Mouse (Mus musculus): ENCODE measurements around the gene Map3k9. TPM values are rescaled to one million over a fixed set of nuclear protein-coding genes. Genes with fewer than 3 reads are reported as not detected.

Map3k9 gene
- polyA plus RNA-seq, 1 experiment from 2014 or later = 0.10 TPM

DNA sequence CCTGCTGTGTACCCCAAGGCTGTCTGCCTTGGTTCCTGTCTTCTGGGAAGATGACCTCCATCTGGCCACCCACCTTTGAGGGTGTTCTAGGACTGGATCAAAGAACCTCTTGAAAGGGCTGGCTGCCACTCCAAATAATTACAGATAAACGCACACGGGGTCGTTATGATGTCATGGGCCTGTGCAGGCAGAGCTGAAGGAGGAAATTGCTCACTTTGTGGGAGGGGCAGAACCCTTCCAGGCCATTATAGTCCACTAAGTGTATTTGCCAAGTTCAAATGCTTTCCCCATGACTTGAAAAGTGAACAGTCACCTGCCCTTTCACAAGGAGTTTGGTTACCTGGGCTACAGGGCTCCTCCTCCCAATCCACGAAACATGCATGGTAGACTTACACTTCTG, 83.0 kb downstream of the Map3k9 start:
- H3K9me3 ChIP-seq (replicated peaks) = no peaks in the 10 kb centered on the region
- 39% methylated on average over 4 of the region's 4 CpGs for WGBS (ENCODE audit: insufficient replicate concordance)

DNA sequence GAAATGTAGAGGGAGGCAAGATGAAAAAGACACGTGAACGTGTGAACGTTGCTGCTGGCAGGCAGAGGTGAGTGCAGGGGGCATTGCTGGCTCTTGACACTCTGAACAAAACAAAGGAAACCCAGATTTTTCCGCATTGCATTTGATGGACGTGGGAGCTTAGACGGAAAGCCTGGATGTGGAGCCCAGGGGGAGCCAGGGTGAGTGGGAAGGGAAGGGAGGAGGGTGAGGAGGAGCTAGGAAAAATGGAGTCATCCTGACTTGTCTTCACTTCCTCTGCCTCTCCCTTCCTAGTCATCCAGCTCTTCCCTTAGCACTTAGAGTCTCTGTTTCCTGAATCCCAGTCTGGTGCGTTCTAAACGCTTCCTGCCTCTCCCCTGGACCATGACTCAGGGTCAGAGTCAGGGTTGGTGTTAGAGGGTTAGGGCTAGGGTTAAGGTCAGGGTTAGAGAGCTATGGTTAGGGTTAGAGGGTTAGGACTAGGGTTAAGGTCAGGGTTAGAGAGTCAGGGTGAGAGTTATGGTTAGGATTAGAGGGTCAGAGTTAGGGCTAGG, 89.7 kb downstream of the Map3k9 start:
- WGBS (ENCODE audit: insufficient replicate concordance) = 17% methylated on average over 8 of the region's 8 CpGs
- Histone ChIP-seq H3K4me3 (replicated peaks) (no peak overlapping the region), H3K27me3 (0 out of 2 replicates have a peak, but pooled peaks cover 4% of the 10 kb centered on the region), H3K4me2 (no peak overlapping the region), H3K27ac (replicated peaks) (no peak overlapping the region), H3K4me1 (replicated peaks) (no peaks in the 10 kb centered on the region), H3K9me3 (replicated peaks) (no peaks in the 10 kb centered on the region), H3K9ac (no peak overlapping the region), H3K36me3 (replicated peaks) (no peaks in the 10 kb centered on the region)
- ATAC-seq (ENCODE audit: insufficient read depth) = no peak

More for the DNA sequence above, 83.0 kb downstream of the Map3k9 start:
- no peak for ATAC-seq (ENCODE audit: insufficient read depth)
- no peaks in the 10 kb centered on the region for H3K27me3 ChIP-seq
- no peak overlapping the region for H3K4me3 ChIP-seq (replicated peaks)
- no peaks in the 10 kb centered on the region for H3K4me1 ChIP-seq (replicated peaks)
- no peak overlapping the region for H3K9ac ChIP-seq
- H3K4me2 ChIP-seq = no peak overlapping the region
- no peaks in the 10 kb centered on the region for H3K36me3 ChIP-seq (replicated peaks)
- no peak overlapping the region for H3K27ac ChIP-seq (replicated peaks)

DNA sequence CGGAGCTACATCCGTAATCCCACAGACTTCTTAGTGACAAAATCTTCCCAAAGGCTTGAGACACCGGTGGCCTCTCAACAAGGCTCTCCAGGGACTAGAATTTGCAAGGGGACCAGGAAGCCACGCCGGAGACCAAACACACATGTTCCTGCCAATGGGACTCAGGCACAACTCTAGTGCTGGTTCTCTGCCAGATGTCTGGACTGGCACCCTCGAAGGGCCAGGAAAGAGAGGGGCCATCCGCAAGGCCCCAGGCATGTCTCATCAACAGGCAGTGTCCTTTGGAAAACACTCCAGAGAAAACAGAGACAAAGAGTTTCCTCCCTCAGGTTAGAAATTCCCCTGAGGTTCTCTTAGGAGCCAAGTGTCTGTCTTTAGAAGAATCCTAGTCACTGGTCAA, 90.2 kb downstream of the Map3k9 start:
- no peak overlapping the region for H3K4me3 ChIP-seq (replicated peaks)
- H3K4me2 ChIP-seq = no peak overlapping the region
- H3K9ac ChIP-seq = no peak overlapping the region
- H3K4me1 ChIP-seq (replicated peaks) = no peaks in the 10 kb centered on the region
- no peak overlapping the region for H3K27ac ChIP-seq (replicated peaks)
- 0 out of 2 replicates have a peak, but pooled peaks cover 4% of the 10 kb centered on the region for H3K27me3 ChIP-seq
- 60% methylated on average over 7 of the region's 7 CpGs for WGBS (ENCODE audit: insufficient replicate concordance)
- H3K36me3 ChIP-seq (replicated peaks) = no peaks in the 10 kb centered on the region
- no peaks in the 10 kb centered on the region for H3K9me3 ChIP-seq (replicated peaks)
- ATAC-seq (ENCODE audit: insufficient read depth) = no peak

DNA sequence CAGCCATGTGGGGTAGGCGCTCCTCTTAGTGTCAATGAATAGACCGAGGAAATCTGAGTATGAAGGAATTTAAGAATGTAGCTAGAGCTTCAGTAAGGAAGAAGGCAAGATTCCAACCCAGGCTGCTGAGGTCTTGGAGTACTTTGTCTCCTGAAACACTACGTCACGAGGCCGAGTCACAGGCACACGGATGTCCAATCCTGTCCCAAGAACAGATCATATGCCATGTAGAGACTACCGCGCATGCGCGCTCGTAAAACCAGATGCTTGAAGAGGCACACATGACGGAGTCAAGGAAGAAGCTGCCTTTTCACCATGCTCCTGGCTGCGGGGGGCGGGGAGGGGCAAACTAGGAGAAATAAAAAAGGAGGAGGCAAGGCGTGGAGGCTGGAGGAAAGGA, 90.9 kb downstream of the Map3k9 start:
- H3K4me3 ChIP-seq (replicated peaks) = no peak overlapping the region
- no peak for ATAC-seq (ENCODE audit: insufficient read depth)
- 77% methylated on average over 15 of the region's 15 CpGs for WGBS (ENCODE audit: insufficient replicate concordance)
- no peaks in the 10 kb centered on the region for H3K36me3 ChIP-seq (replicated peaks)
- H3K9ac ChIP-seq = no peak overlapping the region
- no peaks in the 10 kb centered on the region for H3K9me3 ChIP-seq (replicated peaks)
- H3K27ac ChIP-seq (replicated peaks) = no peak overlapping the region
- H3K4me2 ChIP-seq = no peak overlapping the region
- no peaks in the 10 kb centered on the region for H3K4me1 ChIP-seq (replicated peaks)
- H3K27me3 ChIP-seq = 0 out of 2 replicates have a peak, but pooled peaks cover 4% of the 10 kb centered on the region

DNA sequence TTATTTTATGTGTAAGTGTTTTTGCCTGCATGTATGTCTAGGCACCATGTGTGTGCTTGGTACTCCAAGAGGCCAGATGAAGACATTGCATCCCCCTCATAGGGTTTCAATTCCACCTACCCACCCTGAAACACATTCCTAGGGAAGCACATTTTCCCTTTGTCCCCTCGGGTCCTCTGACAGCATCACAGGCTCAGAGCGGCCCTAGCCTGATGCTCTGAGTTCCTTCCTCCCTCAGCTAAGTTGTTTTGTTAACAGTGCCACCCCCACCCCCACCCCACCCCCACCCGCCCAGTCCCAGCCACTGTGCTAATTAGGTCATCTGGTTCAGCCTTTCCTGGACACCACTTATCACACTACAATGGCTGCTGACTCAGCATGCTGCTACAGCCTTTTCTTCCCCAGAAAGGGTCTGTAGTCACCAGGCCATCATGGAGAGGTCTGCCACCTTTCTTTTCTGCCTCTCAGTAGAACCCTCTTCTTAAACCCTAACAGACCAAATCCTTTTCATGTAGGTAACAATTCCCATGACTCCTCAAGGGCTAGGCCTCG, 91.4 kb downstream of the Map3k9 start:
- Histone ChIP-seq H3K27me3 (0 out of 2 replicates have a peak, but pooled peaks cover 4% of the 10 kb centered on the region), H3K4me2 (no peak overlapping the region)
- ATAC-seq (ENCODE audit: insufficient read depth) = no peak

DNA sequence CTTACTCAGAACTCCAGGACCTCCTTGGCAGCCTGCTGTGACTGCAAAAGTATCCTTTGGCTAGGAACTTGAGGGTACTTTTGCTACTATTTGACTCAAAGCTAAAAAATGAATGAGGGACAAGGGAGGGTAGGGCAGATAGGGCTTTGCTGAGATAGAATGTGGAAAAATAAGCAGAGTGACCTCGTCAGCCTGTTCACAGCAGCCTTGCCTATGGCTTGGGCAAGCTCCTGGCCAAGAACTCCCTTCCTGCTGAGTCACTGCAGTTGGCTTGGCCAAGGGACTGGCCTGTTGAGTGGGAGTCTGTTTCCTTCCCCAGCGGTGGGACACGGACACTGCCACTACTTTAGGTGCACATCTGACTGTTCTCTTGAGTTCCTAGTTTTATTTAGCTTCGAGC, 92.4 kb downstream of the Map3k9 start:
- no peak for ATAC-seq (ENCODE audit: insufficient read depth)
- 0 out of 2 replicates have a peak, but pooled peaks cover 4% of the 10 kb centered on the region for H3K27me3 ChIP-seq
- H3K36me3 ChIP-seq (replicated peaks) = no peaks in the 10 kb centered on the region
- H3K4me2 ChIP-seq = no peak overlapping the region
- H3K27ac ChIP-seq (replicated peaks) = no peak overlapping the region
- H3K9me3 ChIP-seq (replicated peaks) = no peaks in the 10 kb centered on the region
- no peaks in the 10 kb centered on the region for H3K4me1 ChIP-seq (replicated peaks)
- WGBS (ENCODE audit: insufficient replicate concordance) = 38% methylated on average over 4 of the region's 4 CpGs
- H3K4me3 ChIP-seq (replicated peaks) = no peak overlapping the region
- no peak overlapping the region for H3K9ac ChIP-seq

More for the DNA sequence above, 91.4 kb downstream of the Map3k9 start:
- Histone ChIP-seq H3K4me3 (replicated peaks) (no peak overlapping the region), H3K9ac (no peak overlapping the region), H3K27ac (replicated peaks) (no peak overlapping the region), H3K36me3 (replicated peaks) (no peaks in the 10 kb centered on the region), H3K9me3 (replicated peaks) (no peaks in the 10 kb centered on the region), H3K4me1 (replicated peaks) (no peaks in the 10 kb centered on the region)
- 28% methylated on average over 4 of the region's 4 CpGs for WGBS (ENCODE audit: insufficient replicate concordance)

DNA sequence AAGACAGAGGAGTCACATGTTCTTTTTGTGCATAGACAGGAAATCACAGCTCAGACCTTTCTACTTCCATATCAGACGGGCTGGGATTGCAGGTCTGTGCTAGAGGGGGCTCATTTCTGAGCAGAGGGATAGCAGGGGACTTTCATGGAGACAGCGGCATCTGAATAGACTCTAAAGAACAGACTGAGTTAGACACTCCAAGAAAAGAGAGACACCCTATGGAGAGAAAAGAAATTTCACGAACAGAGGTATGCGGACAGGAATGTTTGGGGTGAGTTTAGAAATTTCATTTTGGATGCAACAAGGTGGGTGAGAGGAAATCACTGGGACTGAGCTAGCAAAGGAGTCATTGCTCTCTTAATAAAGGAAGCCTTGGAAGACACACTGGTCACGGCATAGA, 93.1 kb downstream of the Map3k9 start:
- H3K4me3 ChIP-seq (replicated peaks) = no peak overlapping the region
- H3K9ac ChIP-seq = no peak overlapping the region
- H3K4me2 ChIP-seq = no peak overlapping the region
- H3K27me3 ChIP-seq = 0 out of 2 replicates have a peak, but pooled peaks cover 4% of the 10 kb centered on the region
- H3K4me1 ChIP-seq (replicated peaks) = no peaks in the 10 kb centered on the region
- H3K36me3 ChIP-seq (replicated peaks) = no peaks in the 10 kb centered on the region
- H3K9me3 ChIP-seq (replicated peaks) = no peaks in the 10 kb centered on the region
- H3K27ac ChIP-seq (replicated peaks) = no peak overlapping the region
- 69% methylated on average over 5 of the region's 5 CpGs for WGBS (ENCODE audit: insufficient replicate concordance)
- no peak for ATAC-seq (ENCODE audit: insufficient read depth)

DNA sequence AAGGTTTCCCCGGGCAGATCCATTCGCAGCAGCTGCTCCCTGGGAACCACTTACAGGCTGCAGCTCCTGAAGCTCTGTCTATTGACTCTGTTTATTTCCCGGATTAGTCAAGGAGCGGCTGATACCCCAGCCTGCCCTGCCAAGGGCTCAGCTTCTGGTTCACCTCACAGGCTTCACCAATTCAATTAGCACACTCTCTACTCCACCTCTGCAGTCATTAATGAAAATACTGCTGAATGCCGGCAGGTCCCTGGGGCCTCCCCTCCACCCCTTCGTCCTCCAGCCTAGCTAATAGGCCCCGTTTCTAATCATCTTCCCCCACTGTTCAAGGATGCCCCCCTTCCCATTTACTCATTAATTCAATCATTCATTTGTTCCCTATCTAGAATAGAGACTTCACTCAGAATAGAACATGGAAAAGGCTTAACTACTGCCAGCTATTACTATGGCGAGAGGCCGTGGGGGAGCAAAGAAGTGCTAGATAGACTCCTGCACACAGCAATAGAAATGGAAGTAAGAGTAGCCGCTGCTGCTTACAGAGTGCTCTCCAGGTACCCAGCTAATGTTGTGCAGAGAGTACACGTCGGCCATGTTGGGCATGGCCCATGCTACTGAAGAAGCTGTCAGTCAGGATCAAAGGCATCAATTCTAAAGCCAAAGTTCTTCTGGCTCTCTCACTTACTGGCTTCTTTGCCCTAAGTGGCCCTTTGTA, 94.4 kb downstream of the Map3k9 start:
- Histone ChIP-seq H3K4me2 (no peak overlapping the region), H3K9ac (no peak overlapping the region), H3K36me3 (replicated peaks) (no peaks in the 10 kb centered on the region), H3K27me3 (0 out of 2 replicates have a peak, but pooled peaks cover 4% of the 10 kb centered on the region), H3K4me3 (replicated peaks) (no peak overlapping the region), H3K4me1 (replicated peaks) (no peaks in the 10 kb centered on the region), H3K9me3 (replicated peaks) (no peaks in the 10 kb centered on the region), H3K27ac (replicated peaks) (no peak overlapping the region)
- no peak for ATAC-seq (ENCODE audit: insufficient read depth)
- WGBS (ENCODE audit: insufficient replicate concordance) = 53% methylated on average over 12 of the region's 12 CpGs

DNA sequence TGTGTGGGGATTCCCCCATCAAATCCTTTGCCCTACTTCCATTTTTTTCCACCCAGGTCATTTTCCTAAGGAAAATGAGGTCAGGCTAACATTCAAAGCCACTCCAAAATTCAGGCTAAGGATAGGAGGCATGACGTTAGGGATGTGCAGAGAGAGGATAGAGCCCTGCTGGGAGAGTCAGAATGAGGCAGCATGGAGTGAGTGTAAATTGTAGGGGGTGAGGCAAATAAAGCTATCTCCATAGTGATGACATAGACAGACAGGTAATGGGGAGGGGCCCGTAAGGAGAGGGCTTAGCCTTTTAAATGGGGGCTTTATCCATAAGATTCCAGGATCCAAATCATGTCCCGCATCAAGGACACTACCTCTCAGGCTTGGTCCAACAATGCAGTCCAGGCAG, 95.0 kb downstream of the Map3k9 start:
- Histone ChIP-seq H3K9ac (no peak overlapping the region), H3K27ac (replicated peaks) (no peak overlapping the region), H3K4me1 (replicated peaks) (no peaks in the 10 kb centered on the region), H3K4me2 (no peak overlapping the region), H3K4me3 (replicated peaks) (no peak overlapping the region), H3K27me3 (0 out of 2 replicates have a peak, but pooled peaks cover 4% of the 10 kb centered on the region), H3K36me3 (replicated peaks) (no peaks in the 10 kb centered on the region), H3K9me3 (replicated peaks) (no peaks in the 10 kb centered on the region)
- WGBS (ENCODE audit: insufficient replicate concordance) = 60% methylated on average over 3 of the region's 3 CpGs
- no peak for ATAC-seq (ENCODE audit: insufficient read depth)

DNA sequence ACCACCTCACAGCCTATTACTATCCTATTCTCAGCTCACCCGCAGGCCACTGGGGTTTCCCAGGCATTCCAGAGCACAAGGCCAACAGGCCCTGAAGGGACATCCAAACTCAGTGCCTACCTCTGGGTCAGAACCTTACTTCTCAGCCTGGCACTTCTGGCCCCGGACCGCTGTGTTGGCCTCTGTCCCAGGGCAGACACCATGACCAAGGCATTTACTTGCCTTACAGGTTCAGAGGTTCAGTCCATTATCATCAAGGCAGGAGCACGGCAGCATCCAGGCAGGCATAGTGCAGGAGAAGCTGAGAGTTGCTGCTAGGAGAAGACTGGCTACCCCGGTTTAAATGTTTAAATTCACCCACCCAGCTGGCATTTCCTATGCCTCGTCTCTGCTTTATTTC, 96.9 kb downstream of the Map3k9 start:
- Histone ChIP-seq H3K27ac (replicated peaks) (no peak overlapping the region), H3K27me3 (no peaks in the 10 kb centered on the region), H3K9ac (no peak overlapping the region), H3K9me3 (replicated peaks) (no peaks in the 10 kb centered on the region), H3K4me1 (replicated peaks) (no peaks in the 10 kb centered on the region), H3K4me3 (replicated peaks) (no peak overlapping the region), H3K4me2 (no peak overlapping the region), H3K36me3 (replicated peaks) (no peaks in the 10 kb centered on the region)
- WGBS (ENCODE audit: insufficient replicate concordance) = 69% methylated on average over 6 of the region's 6 CpGs
- no peak for ATAC-seq (ENCODE audit: insufficient read depth)

DNA sequence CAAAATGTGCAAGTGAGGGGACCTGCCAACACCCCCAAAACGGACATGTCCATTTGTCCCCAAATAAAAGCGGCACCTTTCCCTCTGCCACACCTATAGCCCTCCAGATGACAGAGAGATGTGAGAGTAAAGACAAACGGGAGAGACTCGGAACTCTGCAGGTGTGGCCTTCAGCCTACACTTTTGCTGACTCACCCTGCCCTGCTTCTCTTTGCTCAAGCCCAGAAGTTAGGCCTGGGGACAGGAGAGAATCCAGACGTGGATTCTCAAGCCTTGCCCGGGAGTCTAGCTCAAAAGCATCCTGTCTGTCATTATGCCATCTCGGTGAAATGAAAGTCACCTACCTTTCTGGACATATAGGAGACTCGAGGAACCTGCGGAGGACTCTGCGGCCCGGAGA, 97.6 kb downstream of the Map3k9 start:
- no peak overlapping the region for H3K4me2 ChIP-seq
- ATAC-seq (ENCODE audit: insufficient read depth) = no peak

More for the DNA sequence above, 97.6 kb downstream of the Map3k9 start:
- H3K9ac ChIP-seq = no peak overlapping the region
- no peak overlapping the region for H3K4me3 ChIP-seq (replicated peaks)
- H3K36me3 ChIP-seq (replicated peaks) = no peaks in the 10 kb centered on the region
- WGBS (ENCODE audit: insufficient replicate concordance) = 56% methylated on average over 11 of the region's 11 CpGs
- no peak overlapping the region for H3K27ac ChIP-seq (replicated peaks)
- no peaks in the 10 kb centered on the region for H3K4me1 ChIP-seq (replicated peaks)
- H3K27me3 ChIP-seq = no peaks in the 10 kb centered on the region
- no peaks in the 10 kb centered on the region for H3K9me3 ChIP-seq (replicated peaks)

All from liver, embryonic 15.5 days (tissue).